Mouse (Mus musculus) brown adipose tissue, adult 24 weeks (tissue): ENCODE measurements around the gene Isg20l2. TPM values are rescaled to one million over a fixed set of nuclear protein-coding genes. Genes with fewer than 3 reads are reported as not detected.
"Not testable (repeated sequence)": the region's sequence is repeated elsewhere in the genome, so short reads cannot be mapped to it uniquely, and the experiment has no call there.

ENCODE experiments used
- H3K27ac ChIP-seq: fragments of 200-500 bp; replicated peaks from 2 replicates; pipeline ENCODE4 v1.5.1; 2012; ENCODE audit warnings: low read depth, mild to moderate bottlenecking, low read length
- H3K4me1 ChIP-seq: fragments of 200-500 bp; 2 replicates; pipeline ENCODE4 v1.6.1; 2012; ENCODE audit warnings: low read length, mixed read lengths; ENCODE audit not compliant: control insufficient read depth, insufficient read depth, insufficient read length
- H3K4me3 ChIP-seq: fragments of 200-500 bp; 2 replicates; pipeline ENCODE4 v1.5.1; 2012; ENCODE audit warnings: low read depth, mild to moderate bottlenecking, low read length, moderate library complexity; ENCODE audit not compliant: insufficient read depth
- polyA plus RNA-seq: library from polyadenylated mRNA; stranded (reverse); fragments of >200 nt; gene quantifications from 2 replicates; pipeline ENCODE4 v1.2.4, GENCODE M21; 2012; ENCODE audit not compliant: missing spikeins, insufficient read depth, insufficient read length

The Isg20l2 gene
- 6.7 and 7.9 TPM in 2 replicates for polyA plus RNA-seq

- peak within 1 kb of the TSS; percentile 91 for H3K27ac ChIP-seq
Measured at GRCm38 (mm10) chr3:87930078-87930795, at the start of gene Isg20l2, which contains the start of gene Rrnad1. TSS of gene Isg20l2 (plus strand) at chr3:87930314. TSS of gene Rrnad1 (minus strand) at chr3:87930717.

GRCm38 (mm10) chr3:87884291-87884690 lies 45.8 kb upstream of the Isg20l2 start:
- no peak overlapping the region for H3K27ac ChIP-seq
- H3K4me3 ChIP-seq, result peak overlapping the region; percentile 78
- H3K4me1 ChIP-seq, result peaks cover 8% of the 10 kb centered on the region; the same call in 1 of the 2 replicates

More at GRCm38 (mm10) chr3:87930078-87930795, at the start of gene Isg20l2, which contains the start of gene Rrnad1:
- Histone ChIP-seq H3K4me1 (peaks cover 3% of the 10 kb centered on the region), H3K4me3 (peak within 1 kb of the TSS; percentile 97)

GRCm38 (mm10) chr3:87884708-87885251 lies 45.3 kb upstream of the Isg20l2 start:
- Histone ChIP-seq H3K27ac (peak overlapping the region; percentile 78), H3K4me3 (peak overlapping the region; percentile 78), H3K4me1 (peaks cover 8% of the 10 kb centered on the region; the same call in 1 of the 2 replicates)

- Histone ChIP-seq H3K27ac (peak within 1 kb of the TSS; percentile 78), H3K4me3 (peak within 1 kb of the TSS; percentile 78), H3K4me1 (peaks cover 8% of the 10 kb centered on the region; the same call in 1 of the 2 replicates)
Measured at GRCm38 (mm10) chr3:87885281-87886003, 44.7 kb upstream of the Isg20l2 start, which contains the start of gene Prcc. TSS of gene Prcc (minus strand) at chr3:87885608.

- no peak overlapping the region for H3K27ac ChIP-seq
- peak overlapping the region; percentile 66 for H3K4me3 ChIP-seq
- H3K4me1 ChIP-seq, result peaks cover 8% of the 10 kb centered on the region; the same call in 1 of the 2 replicates
Measured at GRCm38 (mm10) chr3:87886004-87886365, 44.1 kb upstream of the Isg20l2 start.

- H3K27ac ChIP-seq, result no peak overlapping the region
- H3K4me3 ChIP-seq, result peak overlapping the region; percentile 13; the same call in 1 of the 2 replicates
- peaks cover 8% of the 10 kb centered on the region; the same call in 1 of the 2 replicates for H3K4me1 ChIP-seq
Measured at GRCm38 (mm10) chr3:87886416-87886815, 43.7 kb upstream of the Isg20l2 start.

- H3K4me3 ChIP-seq, H3K4me1 ChIP-seq, H3K27ac ChIP-seq: not testable (repeated sequence)
Measured at GRCm38 (mm10) chr3:87887400-87887799, 42.7 kb upstream of the Isg20l2 start.

GRCm38 (mm10) chr3:87891481-87891880 lies 38.6 kb upstream of the Isg20l2 start:
- Histone ChIP-seq H3K4me3 (no peak overlapping the region), H3K4me1 (no peaks in the 10 kb centered on the region), H3K27ac (no peak overlapping the region)

GRCm38 (mm10) chr3:87893367-87893905 lies 36.7 kb upstream of the Isg20l2 start:
- H3K4me3 ChIP-seq, result no peak overlapping the region
- H3K4me1 ChIP-seq, result no peaks in the 10 kb centered on the region
- H3K27ac ChIP-seq, result no peak overlapping the region

- no peak overlapping the region for H3K4me3 ChIP-seq
- H3K27ac ChIP-seq, result no peak overlapping the region
- H3K4me1 ChIP-seq, result no peaks in the 10 kb centered on the region
Measured at GRCm38 (mm10) chr3:87899266-87899665, 30.8 kb upstream of the Isg20l2 start.

GRCm38 (mm10) chr3:87899776-87900175 lies 30.3 kb upstream of the Isg20l2 start:
- Histone ChIP-seq H3K27ac (no peak overlapping the region), H3K4me1 (no peaks in the 10 kb centered on the region), H3K4me3 (no peak overlapping the region)

- H3K4me1 ChIP-seq, result no peaks in the 10 kb centered on the region
- H3K4me3 ChIP-seq, result no peak overlapping the region
- no peak overlapping the region for H3K27ac ChIP-seq
Measured at GRCm38 (mm10) chr3:87901036-87901624, 29.0 kb upstream of the Isg20l2 start.

- H3K4me1 ChIP-seq, H3K27ac ChIP-seq, H3K4me3 ChIP-seq: not testable (repeated sequence)
Measured at GRCm38 (mm10) chr3:87901959-87902358, 28.2 kb upstream of the Isg20l2 start.

- H3K4me1 ChIP-seq, result peaks cover 12% of the 10 kb centered on the region
- no peak overlapping the region for H3K27ac ChIP-seq
- H3K4me3 ChIP-seq, result no peak overlapping the region
Measured at GRCm38 (mm10) chr3:87903821-87904220, 26.3 kb upstream of the Isg20l2 start.
